Mouse (Mus musculus): ENCODE measurements around the gene Ptprn2. TPM values are rescaled to one million over a fixed set of nuclear protein-coding genes. Genes with fewer than 3 reads are reported as not detected.

Ptprn2 gene
- polyA plus RNA-seq, 1 experiment: 0.40 TPM

DNA sequence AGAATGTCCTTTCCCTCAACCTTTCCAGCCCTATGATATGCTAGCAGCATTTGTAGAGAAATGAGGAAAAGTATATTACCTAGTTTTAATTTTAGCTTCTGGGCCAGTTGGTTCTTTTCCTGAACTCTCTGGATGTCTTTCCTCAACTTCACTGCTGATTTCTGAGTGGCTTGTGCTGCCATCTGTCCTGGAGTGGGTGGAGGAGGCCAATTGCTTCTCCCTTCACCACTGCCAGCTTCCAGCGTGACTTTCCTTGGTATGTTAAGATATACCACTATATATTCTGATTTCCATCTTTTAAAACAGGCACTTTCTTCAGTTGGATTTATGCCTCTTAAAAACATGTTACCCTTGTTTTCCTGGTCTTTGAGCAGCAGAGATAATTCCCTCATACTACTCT, 17.2 kb upstream of the Ptprn2 start:
- Histone ChIP-seq H3K36me3 (ENCODE audit: control insufficient read depth, insufficient read depth, low read length) (no peaks in the 10 kb centered on the region), H3K27me3 (ENCODE audit: control insufficient read depth, insufficient read depth, low read length) (no peaks in the 10 kb centered on the region), H3K4me1 (ENCODE audit: control insufficient read depth, insufficient read depth, low read length) (no peaks in the 10 kb centered on the region), H3K27ac (ENCODE audit: control insufficient read depth, insufficient read depth, low read depth, low read length) (no peak overlapping the region), H3K4me3 (ENCODE audit: control insufficient read depth, low read depth, low read length) (no peak overlapping the region)
- TF ChIP-seq POLR2A (IDR thresholded peaks at IDR 0.05; ENCODE audit: control insufficient read depth, low read depth, low read length): no peak
- TF ChIP-seq CTCF (IDR thresholded peaks at IDR 0.05; ENCODE audit: control insufficient read depth, insufficient read depth, insufficient replicate concordance, low read depth, low read length): no peak

DNA sequence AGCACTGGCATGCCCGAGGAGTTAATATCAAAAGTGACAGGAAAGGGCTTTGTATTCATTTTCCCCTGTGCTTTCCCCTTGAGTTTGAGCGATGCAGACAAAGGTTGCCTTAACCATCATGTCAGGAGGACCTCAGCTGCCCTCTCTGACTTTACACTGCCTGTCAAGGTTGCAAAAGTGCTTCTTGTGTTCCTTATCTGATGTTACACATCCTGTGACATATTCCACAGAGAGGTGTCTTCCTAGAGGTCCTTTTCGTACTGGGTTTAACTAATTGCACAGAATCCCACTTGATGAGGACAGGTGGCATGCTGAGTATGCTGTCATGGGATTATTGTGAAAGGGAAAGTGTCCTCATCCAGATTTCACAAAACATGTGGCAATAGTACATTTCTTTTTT, 16.4 kb upstream of the Ptprn2 start:
- Histone ChIP-seq H3K4me3 (ENCODE audit: control insufficient read depth, low read depth, low read length) (no peak overlapping the region), H3K36me3 (ENCODE audit: control insufficient read depth, insufficient read depth, low read length) (no peaks in the 10 kb centered on the region), H3K27me3 (ENCODE audit: control insufficient read depth, insufficient read depth, low read length) (no peaks in the 10 kb centered on the region), H3K4me1 (ENCODE audit: control insufficient read depth, insufficient read depth, low read length) (no peaks in the 10 kb centered on the region), H3K27ac (ENCODE audit: control insufficient read depth, insufficient read depth, low read depth, low read length) (no peak overlapping the region)
- TF ChIP-seq POLR2A (IDR thresholded peaks at IDR 0.05; ENCODE audit: control insufficient read depth, low read depth, low read length): no peak
- no peak for TF ChIP-seq CTCF (IDR thresholded peaks at IDR 0.05; ENCODE audit: control insufficient read depth, insufficient read depth, insufficient replicate concordance, low read depth, low read length)

DNA sequence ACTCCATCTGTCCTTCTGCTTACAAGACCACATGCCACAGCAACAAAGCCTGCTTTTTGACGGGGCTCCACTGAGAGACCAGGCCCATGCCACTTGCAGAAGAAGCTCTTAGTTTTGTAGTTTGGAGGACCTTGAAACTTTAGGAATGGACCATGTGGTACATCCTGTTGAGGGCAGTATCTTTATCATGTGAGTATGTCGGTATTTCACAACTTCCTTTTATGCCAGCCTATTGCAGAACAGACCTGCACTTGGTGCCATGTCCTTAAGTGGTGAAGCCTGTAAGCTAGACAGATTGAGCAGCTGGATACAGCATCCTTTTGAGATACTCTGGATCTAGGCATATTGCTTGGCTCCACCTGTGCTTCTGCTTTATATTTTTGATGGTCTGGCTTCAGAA, 12.3 kb upstream of the Ptprn2 start:
- TF ChIP-seq CTCF (IDR thresholded peaks at IDR 0.05; ENCODE audit: control insufficient read depth, insufficient read depth, insufficient replicate concordance, low read depth, low read length) (no peak), POLR2A (IDR thresholded peaks at IDR 0.05; ENCODE audit: control insufficient read depth, low read depth, low read length) (no peak)
- H3K36me3 ChIP-seq (ENCODE audit: control insufficient read depth, insufficient read depth, low read length): no peaks in the 10 kb centered on the region
- no peak overlapping the region for H3K27ac ChIP-seq (ENCODE audit: control insufficient read depth, insufficient read depth, low read depth, low read length)
- H3K4me3 ChIP-seq (ENCODE audit: control insufficient read depth, low read depth, low read length): no peak overlapping the region
- H3K4me1 ChIP-seq (ENCODE audit: control insufficient read depth, insufficient read depth, low read length): no peaks in the 10 kb centered on the region
- no peaks in the 10 kb centered on the region for H3K27me3 ChIP-seq (ENCODE audit: control insufficient read depth, insufficient read depth, low read length)

DNA sequence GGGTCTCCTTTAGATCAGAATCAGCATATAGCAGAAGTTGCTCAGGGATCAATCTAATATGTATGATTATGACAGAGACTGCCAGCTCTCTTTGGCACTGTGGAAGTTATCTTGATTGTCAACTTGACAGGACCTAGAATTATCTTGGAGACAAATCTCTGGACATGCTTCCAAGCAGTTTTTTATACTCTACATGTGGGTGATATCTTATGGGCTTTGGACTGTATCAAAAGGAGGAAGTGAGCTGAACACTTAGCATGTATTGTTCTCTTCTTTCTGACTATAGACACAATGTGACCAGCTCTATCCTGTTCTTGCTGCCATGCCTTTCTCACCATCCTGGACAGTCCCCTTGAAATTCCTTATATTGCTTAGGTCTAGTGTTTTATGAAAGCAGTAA, 11.8 kb upstream of the Ptprn2 start:
- Histone ChIP-seq H3K36me3 (ENCODE audit: control insufficient read depth, insufficient read depth, low read length) (no peaks in the 10 kb centered on the region), H3K27me3 (ENCODE audit: control insufficient read depth, insufficient read depth, low read length) (no peaks in the 10 kb centered on the region), H3K4me3 (ENCODE audit: control insufficient read depth, low read depth, low read length) (no peak overlapping the region), H3K27ac (ENCODE audit: control insufficient read depth, insufficient read depth, low read depth, low read length) (no peak overlapping the region), H3K4me1 (ENCODE audit: control insufficient read depth, insufficient read depth, low read length) (no peaks in the 10 kb centered on the region)
- no peak for TF ChIP-seq CTCF (IDR thresholded peaks at IDR 0.05; ENCODE audit: control insufficient read depth, insufficient read depth, insufficient replicate concordance, low read depth, low read length)
- no peak for TF ChIP-seq POLR2A (IDR thresholded peaks at IDR 0.05; ENCODE audit: control insufficient read depth, low read depth, low read length)

DNA sequence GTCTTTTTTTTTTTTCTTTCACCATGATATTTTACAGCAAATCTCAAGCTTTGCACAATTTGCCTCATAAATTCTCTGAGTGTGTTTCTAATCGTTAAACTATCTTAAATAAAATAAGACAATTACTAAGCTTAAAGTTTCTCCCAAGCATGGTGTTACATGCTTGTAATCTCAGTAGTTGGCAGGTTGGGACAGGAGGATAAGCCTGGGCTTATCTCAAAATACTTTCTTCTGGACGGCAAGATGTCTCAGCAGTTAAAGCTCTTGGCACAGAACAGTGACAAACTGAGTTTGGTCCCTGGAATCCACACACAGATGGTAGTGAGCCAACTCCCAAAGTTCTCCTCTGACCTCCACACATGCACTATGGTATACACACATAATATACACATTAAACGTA, 10.8 kb upstream of the Ptprn2 start:
- Histone ChIP-seq H3K4me3 (ENCODE audit: control insufficient read depth, low read depth, low read length) (no peak overlapping the region), H3K27ac (ENCODE audit: control insufficient read depth, insufficient read depth, low read depth, low read length) (no peak overlapping the region), H3K4me1 (ENCODE audit: control insufficient read depth, insufficient read depth, low read length) (no peaks in the 10 kb centered on the region), H3K36me3 (ENCODE audit: control insufficient read depth, insufficient read depth, low read length) (no peaks in the 10 kb centered on the region), H3K27me3 (ENCODE audit: control insufficient read depth, insufficient read depth, low read length) (no peaks in the 10 kb centered on the region)
- TF ChIP-seq CTCF (IDR thresholded peaks at IDR 0.05; ENCODE audit: control insufficient read depth, insufficient read depth, insufficient replicate concordance, low read depth, low read length) (no peak), POLR2A (IDR thresholded peaks at IDR 0.05; ENCODE audit: control insufficient read depth, low read depth, low read length) (no peak)

DNA sequence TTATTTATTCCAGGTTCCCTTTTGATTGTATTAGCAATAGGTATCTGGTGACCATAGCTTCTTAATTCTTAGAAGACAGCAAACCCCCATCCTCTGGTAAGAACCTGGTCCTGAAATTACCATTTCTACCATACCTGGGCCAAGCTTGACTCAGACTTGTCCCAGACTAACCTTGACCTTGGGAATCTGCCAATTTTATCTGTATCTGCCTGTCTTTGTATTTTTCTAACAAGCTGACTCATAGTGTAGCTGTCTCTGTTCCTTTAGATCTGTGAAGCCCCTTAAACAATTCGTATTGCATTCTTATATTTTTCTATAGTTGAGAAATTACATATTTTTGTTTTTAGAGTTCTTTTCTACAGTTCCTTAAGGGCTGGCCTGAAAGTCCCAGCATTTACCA, 6.7 kb upstream of the Ptprn2 start:
- TF ChIP-seq POLR2A (IDR thresholded peaks at IDR 0.05; ENCODE audit: control insufficient read depth, low read depth, low read length): no peak
- TF ChIP-seq CTCF (IDR thresholded peaks at IDR 0.05; ENCODE audit: control insufficient read depth, insufficient read depth, insufficient replicate concordance, low read depth, low read length): no peak
- Histone ChIP-seq H3K4me3 (ENCODE audit: control insufficient read depth, low read depth, low read length) (no peak overlapping the region), H3K4me1 (ENCODE audit: control insufficient read depth, insufficient read depth, low read length) (no peaks in the 10 kb centered on the region), H3K27ac (ENCODE audit: control insufficient read depth, insufficient read depth, low read depth, low read length) (no peak overlapping the region), H3K36me3 (ENCODE audit: control insufficient read depth, insufficient read depth, low read length) (no peaks in the 10 kb centered on the region), H3K27me3 (ENCODE audit: control insufficient read depth, insufficient read depth, low read length) (no peaks in the 10 kb centered on the region)

DNA sequence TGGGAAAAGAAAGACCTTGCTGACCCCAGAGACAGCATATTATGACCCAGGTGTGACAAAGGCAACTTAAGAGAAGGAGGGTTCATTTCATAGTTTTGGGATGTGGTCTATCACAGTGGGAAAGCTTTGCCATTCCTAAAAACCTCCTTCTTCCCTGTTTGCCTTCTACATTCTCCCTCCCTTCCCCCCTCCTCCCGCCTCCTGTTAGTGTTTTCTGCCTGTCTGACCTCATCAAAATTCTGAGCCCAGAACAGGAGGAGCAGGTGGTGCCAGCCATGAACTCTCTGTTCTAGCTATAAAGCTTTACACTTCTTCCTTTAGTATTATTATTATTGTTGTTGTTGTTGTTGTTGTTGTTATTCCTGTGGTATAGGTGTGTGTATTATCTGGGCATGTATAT, 3.6 kb upstream of the Ptprn2 start:
- Histone ChIP-seq H3K4me3 (ENCODE audit: control insufficient read depth, low read depth, low read length) (no peak overlapping the region), H3K27me3 (ENCODE audit: control insufficient read depth, insufficient read depth, low read length) (no peaks in the 10 kb centered on the region), H3K36me3 (ENCODE audit: control insufficient read depth, insufficient read depth, low read length) (no peaks in the 10 kb centered on the region), H3K4me1 (ENCODE audit: control insufficient read depth, insufficient read depth, low read length) (peaks cover 13% of the 10 kb centered on the region), H3K27ac (ENCODE audit: control insufficient read depth, insufficient read depth, low read depth, low read length) (no peak overlapping the region)
- TF ChIP-seq POLR2A (IDR thresholded peaks at IDR 0.05; ENCODE audit: control insufficient read depth, low read depth, low read length): no peak
- no peak for TF ChIP-seq CTCF (IDR thresholded peaks at IDR 0.05; ENCODE audit: control insufficient read depth, insufficient read depth, insufficient replicate concordance, low read depth, low read length)

DNA sequence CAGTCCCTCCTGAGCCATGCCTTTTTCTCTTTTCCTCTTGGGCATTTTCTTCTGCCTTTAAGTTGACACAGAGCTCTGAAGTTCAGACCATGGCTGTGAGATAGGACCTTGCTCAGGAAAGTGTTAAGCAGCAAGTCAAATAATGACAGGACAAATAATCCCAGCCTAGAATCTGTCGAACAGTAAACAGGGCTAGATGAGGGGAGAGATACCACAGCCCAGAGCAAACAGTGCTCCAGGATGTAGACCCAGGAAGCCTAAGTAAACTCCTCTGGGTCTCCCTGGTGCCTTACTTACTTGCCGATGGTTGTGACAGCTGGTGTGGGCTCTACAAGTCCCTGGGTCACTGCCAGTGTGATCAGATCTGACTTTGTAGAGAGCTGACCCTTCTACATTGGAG, 1.9 kb upstream of the Ptprn2 start:
- TF ChIP-seq CTCF (IDR thresholded peaks at IDR 0.05; ENCODE audit: control insufficient read depth, insufficient read depth, insufficient replicate concordance, low read depth, low read length) (no peak), POLR2A (IDR thresholded peaks at IDR 0.05; ENCODE audit: control insufficient read depth, low read depth, low read length) (no peak)
- no peak overlapping the region for H3K4me3 ChIP-seq (ENCODE audit: control insufficient read depth, low read depth, low read length)
- H3K36me3 ChIP-seq (ENCODE audit: control insufficient read depth, insufficient read depth, low read length): no peaks in the 10 kb centered on the region
- H3K27ac ChIP-seq (ENCODE audit: control insufficient read depth, insufficient read depth, low read depth, low read length): no peak overlapping the region
- H3K27me3 ChIP-seq (ENCODE audit: control insufficient read depth, insufficient read depth, low read length): no peaks in the 10 kb centered on the region
- H3K4me1 ChIP-seq (ENCODE audit: control insufficient read depth, insufficient read depth, low read length): peaks cover 13% of the 10 kb centered on the region
